Mouse (Mus musculus) small intestine, adult 2 months (tissue): ENCODE data around the gene Sptb. TPM values are rescaled to one million over a fixed set of nuclear protein-coding genes. Genes with fewer than 3 reads are reported as not detected.

ENCODE experiments used
- H3K27ac ChIP-seq: fragments of 200-500 bp; 2 replicates; pipeline ENCODE4 v1.5.1; 2012; ENCODE audit warnings: low read depth, low read length, control low read depth, inconsistent platforms; ENCODE audit not compliant: insufficient read depth
- H3K27me3 ChIP-seq: fragments of 200-500 bp; 2 replicates; pipeline ENCODE4 v1.6.1; 2012; ENCODE audit warnings: mild to moderate bottlenecking, moderate library complexity, low read length, inconsistent platforms; ENCODE audit not compliant: control insufficient read depth, insufficient read depth
- H3K36me3 ChIP-seq: fragments of 200-500 bp; 2 replicates; pipeline ENCODE4 v1.6.1; 2012; ENCODE audit warnings: mild to moderate bottlenecking, low read length, control low read depth, inconsistent platforms; ENCODE audit not compliant: control insufficient read depth, insufficient read depth
- H3K4me1 ChIP-seq: fragments of 200-500 bp; 2 replicates; pipeline ENCODE4 v1.6.1; 2012; ENCODE audit warnings: low read length, inconsistent platforms, mixed read lengths; ENCODE audit not compliant: control insufficient read depth, insufficient read depth, insufficient read length
- H3K4me3 ChIP-seq: fragments of 200-500 bp; 2 replicates; pipeline ENCODE4 v1.5.1; 2012; ENCODE audit warnings: low read depth, mild to moderate bottlenecking, control low read depth, inconsistent platforms, low read length, moderate library complexity
- CTCF ChIP-seq: fragments of 200-500 bp; IDR thresholded peaks from 2 replicates; pipeline ENCODE4 v1.5.1; 2012; ENCODE audit warnings: low read depth, mild to moderate bottlenecking, control low read depth, inconsistent platforms, low read length, moderate library complexity, mixed read lengths; ENCODE audit not compliant: insufficient replicate concordance, insufficient read length; ENCODE audit errors: extremely low read depth
- POLR2A ChIP-seq: fragments of 200-500 bp; IDR thresholded peaks from 2 replicates; pipeline ENCODE4 v1.6.1; 2012; ENCODE audit warnings: low read depth, mild to moderate bottlenecking, control low read depth, inconsistent platforms, low read length, moderate library complexity
- WGBS: fragments of 180-500 bp; shearing (Covaris S2); methylation state at CpG from one replicate; pipeline ENCODE4 v1.1.7; 2018; 5-methylcytosine and 5-hydroxymethylcytosine counted together
- polyA plus RNA-seq: library from polyadenylated mRNA; depleted of rRNA; stranded (reverse); fragments of >200 nt; gene quantifications from 2 replicates; pipeline ENCODE4 v1.2.3, GENCODE M21; 2012

Gene Sptb
- polyA plus RNA-seq, 1 experiment, result 0.60 TPM

DNA sequence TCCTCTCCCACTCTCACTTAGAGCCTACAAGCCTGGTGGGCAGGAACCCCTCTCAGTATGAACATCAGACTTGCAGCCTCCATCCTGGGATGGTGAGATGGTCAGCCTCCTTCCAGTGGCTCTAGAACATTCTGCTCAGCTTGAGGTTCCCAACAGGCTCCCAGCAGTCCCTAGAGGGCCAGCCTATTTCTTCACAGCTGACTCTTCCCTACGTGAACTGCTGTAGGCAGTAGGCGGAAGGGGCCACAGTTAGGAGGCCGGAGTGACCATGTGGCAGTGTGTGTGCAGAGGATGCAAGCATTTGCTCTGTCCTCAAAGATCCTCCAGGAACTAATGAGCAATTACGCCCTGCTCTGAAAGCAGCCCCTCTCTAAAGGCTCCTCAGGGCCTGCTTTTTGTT lies 92.2 kb downstream of the Sptb start:
- 85% methylated on average over 4 of the region's 4 CpGs for WGBS
- no peaks in the 10 kb centered on the region for H3K27me3 ChIP-seq
- H3K27ac ChIP-seq, result no peak overlapping the region
- TF ChIP-seq CTCF (no peak), POLR2A (no peak)
- H3K36me3 ChIP-seq, result no peaks in the 10 kb centered on the region
- no peaks in the 10 kb centered on the region for H3K4me1 ChIP-seq
- H3K4me3 ChIP-seq, result no peak overlapping the region

DNA sequence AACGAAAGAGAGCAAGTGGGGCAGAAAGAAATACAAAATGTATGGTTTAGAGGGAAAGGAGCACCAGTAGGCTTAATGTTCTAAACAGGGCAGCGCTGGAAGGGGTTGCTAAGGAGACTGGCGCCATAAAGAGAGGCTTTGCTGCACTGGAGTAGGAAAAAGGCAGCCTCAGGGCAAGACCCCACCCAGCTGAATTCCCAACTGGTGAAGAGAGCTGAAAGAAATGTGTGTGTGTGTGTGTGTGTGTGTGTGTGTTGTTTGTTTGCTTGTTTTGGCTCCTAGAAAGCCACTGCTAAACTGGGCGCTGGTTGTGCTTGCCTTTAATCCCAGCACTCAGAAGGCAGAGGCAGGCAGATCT lies 94.8 kb downstream of the Sptb start:
- no peak overlapping the region for H3K27ac ChIP-seq
- no peak overlapping the region for H3K4me3 ChIP-seq
- TF ChIP-seq POLR2A (no peak), CTCF (no peak)
- H3K4me1 ChIP-seq, result no peaks in the 10 kb centered on the region
- 71% methylated on average over 4 of the region's 4 CpGs for WGBS
- H3K36me3 ChIP-seq, result no peaks in the 10 kb centered on the region
- no peaks in the 10 kb centered on the region for H3K27me3 ChIP-seq

DNA sequence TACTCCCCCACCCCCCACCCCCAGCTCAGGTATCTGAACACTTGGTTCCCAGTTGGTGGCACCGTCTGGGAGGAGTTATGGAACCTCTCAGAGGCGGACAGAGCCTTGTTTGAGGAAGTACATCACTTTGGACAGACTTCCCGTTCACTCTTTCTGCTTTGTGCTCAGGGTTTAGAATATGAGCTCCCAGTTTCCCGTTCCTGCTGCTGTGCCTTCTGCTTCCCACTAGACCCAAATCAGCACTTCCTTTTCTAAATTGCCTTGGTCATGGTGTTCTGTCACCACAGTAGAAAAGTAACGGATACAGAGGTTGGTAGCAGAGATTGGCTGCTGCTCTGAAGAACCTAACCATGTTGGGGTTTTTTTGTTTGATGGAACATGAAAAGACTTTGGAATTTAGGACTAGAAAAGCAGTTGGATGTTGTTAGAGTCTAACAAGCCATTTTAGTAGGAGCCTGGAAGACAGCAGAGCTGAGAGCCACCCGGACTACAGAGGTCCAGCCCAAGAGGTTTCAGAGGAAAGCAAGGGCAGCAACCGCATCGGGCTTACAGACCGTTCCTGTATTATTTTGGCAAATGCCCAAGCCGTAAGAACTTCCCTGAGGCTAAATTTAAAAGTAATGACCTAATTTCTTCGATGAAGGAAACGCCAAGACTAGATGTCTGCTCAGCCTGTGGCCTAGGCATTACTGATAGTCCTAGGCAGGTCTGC lies 95.3 kb downstream of the Sptb start:
- 53% methylated on average over 12 of the region's 12 CpGs for WGBS
- Histone ChIP-seq H3K36me3 (no peaks in the 10 kb centered on the region), H3K4me3 (no peak overlapping the region), H3K4me1 (no peaks in the 10 kb centered on the region), H3K27me3 (no peaks in the 10 kb centered on the region), H3K27ac (no peak overlapping the region)
- TF ChIP-seq POLR2A, result no peak
- TF ChIP-seq CTCF, result no peak

DNA sequence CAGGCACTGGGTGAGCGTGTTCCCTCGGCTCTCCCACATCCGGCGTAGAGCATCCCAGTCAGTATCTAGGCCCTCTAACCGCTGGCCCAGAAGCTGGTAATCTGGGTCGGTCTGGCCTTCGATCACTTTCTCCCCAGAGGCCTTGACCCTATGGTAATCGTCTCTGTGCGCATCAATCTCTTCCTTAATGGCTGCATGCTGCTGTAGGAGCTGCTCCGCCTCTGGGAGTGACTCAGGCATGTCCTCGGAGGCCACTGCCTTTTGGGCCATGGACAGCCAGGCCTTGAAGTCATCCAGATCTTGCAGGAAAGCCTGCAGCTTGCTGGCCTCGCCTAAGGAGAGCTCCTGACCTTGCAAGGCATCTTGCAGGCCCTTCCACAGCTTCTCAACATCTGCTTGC lies 97.7 kb downstream of the Sptb start:
- H3K27ac ChIP-seq, result no peak overlapping the region
- H3K4me3 ChIP-seq, result no peak overlapping the region
- no peak for TF ChIP-seq CTCF
- no peak for TF ChIP-seq POLR2A
- H3K4me1 ChIP-seq, result no peaks in the 10 kb centered on the region
- 74% methylated on average over 12 of the region's 12 CpGs for WGBS
- no peaks in the 10 kb centered on the region for H3K27me3 ChIP-seq
- no peaks in the 10 kb centered on the region for H3K36me3 ChIP-seq

DNA sequence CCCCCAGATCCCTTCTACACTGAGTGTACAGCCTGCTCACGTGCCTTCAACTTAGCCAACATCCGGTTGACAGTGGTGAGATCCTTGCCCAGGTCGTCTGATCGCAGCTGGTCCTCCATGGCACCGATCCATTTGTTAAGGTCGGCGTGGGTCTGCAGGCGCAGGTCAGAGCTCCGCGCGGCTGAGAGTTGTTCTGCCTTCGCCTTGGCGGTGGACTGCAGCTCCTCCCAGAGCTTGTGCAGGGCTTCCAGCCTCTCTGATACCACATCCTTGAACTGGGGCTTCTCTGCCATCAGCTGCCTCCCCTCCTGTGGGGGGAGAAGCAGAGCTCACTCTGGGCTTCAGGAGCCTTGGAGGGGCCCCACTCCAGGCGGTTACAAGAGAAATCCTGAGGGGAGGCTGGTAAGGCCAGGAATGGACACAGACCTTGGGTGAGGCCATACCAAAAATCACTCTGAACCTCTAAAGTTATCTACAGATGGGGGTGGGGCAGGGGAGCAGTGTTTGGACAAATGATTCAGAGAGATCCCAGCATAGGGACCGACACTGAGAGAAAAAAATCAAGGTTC lies 101.3 kb downstream of the Sptb start:
- 76% methylated on average over 15 of the region's 15 CpGs for WGBS
- H3K27ac ChIP-seq, result no peak overlapping the region
- no peaks in the 10 kb centered on the region for H3K36me3 ChIP-seq
- no peak for TF ChIP-seq POLR2A
- TF ChIP-seq CTCF, result no peak
- H3K4me3 ChIP-seq, result no peak overlapping the region
- H3K27me3 ChIP-seq, result no peaks in the 10 kb centered on the region
- no peaks in the 10 kb centered on the region for H3K4me1 ChIP-seq

DNA sequence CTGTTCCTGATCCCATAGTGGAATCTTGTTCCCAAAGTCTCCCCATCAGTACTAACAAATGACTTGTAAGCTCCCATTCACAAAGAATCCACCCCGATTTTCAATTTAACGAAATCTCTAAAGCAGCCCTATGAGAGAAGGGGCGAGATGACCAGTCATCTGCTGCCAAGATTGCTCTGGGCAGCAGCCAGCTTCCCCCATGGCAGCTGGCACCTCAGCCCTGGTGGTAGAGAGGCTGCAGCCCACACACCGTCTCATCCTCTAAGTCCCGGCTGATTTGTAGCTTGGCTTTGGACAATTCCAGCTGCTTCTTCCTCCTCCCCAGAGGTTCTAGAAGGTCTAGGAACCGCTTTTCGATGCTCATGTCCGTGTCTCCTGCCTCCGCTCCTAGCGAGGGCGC lies 102.1 kb downstream of the Sptb start:
- Histone ChIP-seq H3K27me3 (no peaks in the 10 kb centered on the region), H3K36me3 (no peaks in the 10 kb centered on the region), H3K4me3 (no peak overlapping the region), H3K27ac (no peak overlapping the region), H3K4me1 (no peaks in the 10 kb centered on the region)
- TF ChIP-seq POLR2A, result no peak
- no peak for TF ChIP-seq CTCF
- 83% methylated on average over 11 of the region's 11 CpGs for WGBS

DNA sequence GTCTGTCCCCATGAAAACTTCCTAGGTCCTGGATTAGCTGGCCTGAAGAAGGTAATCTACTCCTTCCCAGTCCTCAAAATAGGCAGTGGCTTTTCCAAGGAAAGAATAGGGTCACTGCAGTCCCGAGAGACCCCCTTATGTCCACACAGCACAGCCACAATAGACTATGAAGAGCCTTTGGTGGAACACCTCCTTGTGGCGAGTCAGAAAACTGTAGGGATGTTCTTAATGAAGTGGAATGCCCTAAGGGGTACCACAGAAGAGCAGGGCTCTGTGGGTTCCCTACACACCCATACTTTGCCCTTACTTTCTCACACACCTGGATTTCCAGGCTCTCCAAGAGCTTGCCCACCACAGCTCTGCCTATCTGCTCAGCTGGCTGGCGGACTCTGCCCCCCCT lies 104.5 kb downstream of the Sptb start:
- Histone ChIP-seq H3K36me3 (no peaks in the 10 kb centered on the region), H3K27me3 (no peaks in the 10 kb centered on the region), H3K4me1 (no peaks in the 10 kb centered on the region), H3K27ac (no peak overlapping the region), H3K4me3 (no peak overlapping the region)
- TF ChIP-seq CTCF (no peak), POLR2A (no peak)
- 60% methylated on average over 3 of the region's 3 CpGs for WGBS
